Mouse (Mus musculus) limb, embryonic 14.5 days (tissue): ENCODE data around the gene Cacna1a. TPM values are rescaled to one million over a fixed set of nuclear protein-coding genes. Genes with fewer than 3 reads are reported as not detected.

Experiments used
- ATAC-seq: fragments of 200-750 bp; cut with Nextera tagmentation; 2 replicates; pipeline ENCODE4 v1.8.0; 2017; ENCODE audit warnings: low read depth, moderate number of reproducible peaks, moderate TSS enrichment; ENCODE audit not compliant: low FRiP score
- DNase-seq: peaks from one replicate; pipeline ENCODE4 v3.0.0-alpha.2; 2015; ENCODE audit warnings: low spot score
- H3K27ac ChIP-seq: fragments of 300-500 bp; sonication (generic); replicated peaks from 2 replicates; pipeline ENCODE4 v1.5.1; 2014; ENCODE audit warnings: low read depth, mild to moderate bottlenecking, low read length, moderate library complexity, mixed read lengths
- H3K27me3 ChIP-seq: fragments of 300-500 bp; sonication (generic); 2 replicates; pipeline ENCODE4 v1.6.1; 2014; ENCODE audit warnings: low read length, mixed read lengths; ENCODE audit not compliant: control insufficient read depth, insufficient read depth
- H3K36me3 ChIP-seq: fragments of 300-500 bp; sonication (generic); 2 replicates; pipeline ENCODE4 v1.6.1; 2014; ENCODE audit warnings: mild to moderate bottlenecking, low read length, moderate library complexity, mixed read lengths; ENCODE audit not compliant: control insufficient read depth, insufficient read depth
- H3K4me1 ChIP-seq: fragments of 300-500 bp; sonication (generic); 2 replicates; pipeline ENCODE4 v1.6.1; 2014; ENCODE audit warnings: antibody characterized with exemption, low read length, mixed read lengths; ENCODE audit not compliant: control insufficient read depth, insufficient read depth
- H3K4me2 ChIP-seq: fragments of 300-500 bp; sonication (generic); replicated peaks from 2 replicates; pipeline ENCODE4 v1.6.1; 2014; ENCODE audit warnings: low read depth, mild to moderate bottlenecking, low read length, moderate library complexity; ENCODE audit not compliant: severe bottlenecking
- H3K4me3 ChIP-seq: fragments of 300-500 bp; sonication (generic); replicated peaks from 2 replicates; pipeline ENCODE4 v1.5.1; 2014; ENCODE audit warnings: low read length
- H3K9ac ChIP-seq: fragments of 300-500 bp; sonication (generic); 2 replicates; pipeline ENCODE4 v1.6.1; 2014; ENCODE audit warnings: mild to moderate bottlenecking, low read depth, low read length, moderate library complexity; ENCODE audit not compliant: severe bottlenecking
- H3K9me3 ChIP-seq: fragments of 300-500 bp; sonication (generic); 2 replicates; pipeline ENCODE4 v1.6.1; 2016; ENCODE audit warnings: low read length; ENCODE audit not compliant: control insufficient read depth
- POLR2A ChIP-seq: fragments of 200-500 bp; IDR thresholded peaks from 2 replicates; pipeline ENCODE4 v1.8.0; 2012; ENCODE audit warnings: inconsistent platforms, mild to moderate bottlenecking, moderate library complexity, borderline replicate concordance; ENCODE audit not compliant: insufficient read depth, insufficient read length; ENCODE audit errors: extremely low read depth
- WGBS: fragments of 180-500 bp; shearing (Covaris S2); extraction: QIAGEN DNeasy Blood & Tissue Kit; methylation state at CpG from one replicate; pipeline ENCODE4 v1.1.7; 2014; 5-methylcytosine and 5-hydroxymethylcytosine counted together
- polyA plus RNA-seq, 2 experiments: library from polyadenylated mRNA; depleted of rRNA in 1 of 2; stranded (reverse) in 1 of 2; unstranded in 1 of 2; fragments of >200 nt; fragmentation: Nextera tagmentation in 1 of 2; extraction: Ambion mirVana in 1 of 2; gene quantifications; 2 replicates each; pipeline versions ENCODE4 v1.2.1 to v1.2.3; 2012 to 2014

The Cacna1a gene
- polyA plus RNA-seq, 2 experiments: 6.8 to 24.3 TPM

DNA sequence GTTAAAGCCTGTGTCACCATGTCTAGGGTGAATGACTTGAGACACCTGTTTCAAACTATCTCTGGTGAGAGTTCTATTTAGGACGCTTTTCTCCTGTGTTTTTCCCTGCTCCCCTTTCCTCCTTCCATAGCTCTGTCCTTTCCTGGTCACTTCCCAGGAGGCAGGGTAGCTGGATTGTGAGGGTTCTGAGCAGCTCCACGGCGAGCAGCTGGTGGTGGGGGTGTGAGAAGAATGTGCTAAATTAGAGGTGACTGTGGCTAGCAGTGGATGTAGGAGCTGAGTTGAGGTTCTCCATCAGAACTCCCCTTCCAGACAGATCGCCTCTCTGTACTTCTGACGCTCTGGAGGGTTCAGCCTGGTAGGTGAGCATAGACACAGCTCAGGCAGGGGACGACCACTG is 11.7 kb upstream of the Cacna1a start:
- Histone ChIP-seq H3K4me2 (no peak overlapping the region), H3K36me3 (no peaks in the 10 kb centered on the region), H3K9ac (no peak overlapping the region), H3K4me1 (peaks cover 14% of the 10 kb centered on the region), H3K27me3 (no peaks in the 10 kb centered on the region), H3K9me3 (no peaks in the 10 kb centered on the region), H3K27ac (no peak overlapping the region), H3K4me3 (no peak overlapping the region)
- no peak for ATAC-seq
- 71% methylated on average over 6 of the region's 6 CpGs for WGBS
- no peak for DNase-seq
- no peak for TF ChIP-seq POLR2A

DNA sequence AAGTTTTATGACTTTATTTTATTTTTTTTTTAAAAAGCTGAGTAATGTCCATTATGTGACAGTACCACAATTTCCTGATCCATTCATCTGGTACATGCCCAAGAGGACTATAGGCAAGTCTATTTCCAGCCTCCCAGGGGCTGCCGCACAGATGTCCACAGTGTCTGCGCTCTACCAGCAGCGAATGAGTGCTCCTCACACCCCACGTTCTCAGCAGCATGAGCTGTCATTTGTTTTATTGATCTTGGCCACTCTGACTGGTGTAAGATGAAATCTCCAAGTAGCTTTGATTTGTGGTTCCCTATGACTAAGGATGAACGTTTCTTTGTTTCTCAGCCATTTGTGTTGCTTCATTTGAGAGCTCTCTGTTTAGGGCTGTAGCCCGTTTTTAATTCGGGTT is 6.6 kb upstream of the Cacna1a start:
- H3K27me3 ChIP-seq: no peaks in the 10 kb centered on the region
- no peak for TF ChIP-seq POLR2A
- no peak overlapping the region for H3K4me3 ChIP-seq
- no peak overlapping the region for H3K27ac ChIP-seq
- WGBS: 82% methylated on average over 7 of the region's 7 CpGs
- no peak overlapping the region for H3K9ac ChIP-seq
- H3K9me3 ChIP-seq: no peaks in the 10 kb centered on the region
- no peaks in the 10 kb centered on the region for H3K4me1 ChIP-seq
- no peak for ATAC-seq
- no peaks in the 10 kb centered on the region for H3K36me3 ChIP-seq
- no peak for DNase-seq
- H3K4me2 ChIP-seq: no peak overlapping the region

DNA sequence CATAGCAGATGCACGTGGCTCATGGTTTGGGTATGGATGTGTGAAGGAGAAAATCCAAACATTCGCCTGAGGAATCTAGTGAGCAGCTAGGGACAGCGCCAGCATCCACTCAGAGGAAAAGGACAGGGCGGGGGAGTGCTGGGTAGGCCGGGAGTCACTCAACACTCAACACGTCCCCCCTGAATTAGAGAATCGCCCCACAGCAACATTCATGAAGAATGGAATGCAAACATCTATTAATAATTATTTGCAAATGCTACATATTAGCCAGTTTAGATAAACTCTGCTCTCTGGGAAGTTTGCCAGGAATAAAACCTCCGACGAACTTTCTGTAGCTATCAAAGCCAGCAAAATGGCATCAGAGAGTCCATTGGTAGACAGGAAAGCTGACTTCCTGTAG is 533 bp downstream of the Cacna1a start:
- DNase-seq (no peak), ATAC-seq (no peak)
- Histone ChIP-seq H3K9me3 (no peaks in the 10 kb centered on the region), H3K4me1 (no peaks in the 10 kb centered on the region), H3K27ac (no peak overlapping the region), H3K9ac (no peak overlapping the region), H3K27me3 (no peaks in the 10 kb centered on the region), H3K4me3 (no peak overlapping the region), H3K36me3 (no peaks in the 10 kb centered on the region), H3K4me2 (no peak overlapping the region)
- no peak for TF ChIP-seq POLR2A
- WGBS: 59% methylated on average over 9 of the region's 9 CpGs

DNA sequence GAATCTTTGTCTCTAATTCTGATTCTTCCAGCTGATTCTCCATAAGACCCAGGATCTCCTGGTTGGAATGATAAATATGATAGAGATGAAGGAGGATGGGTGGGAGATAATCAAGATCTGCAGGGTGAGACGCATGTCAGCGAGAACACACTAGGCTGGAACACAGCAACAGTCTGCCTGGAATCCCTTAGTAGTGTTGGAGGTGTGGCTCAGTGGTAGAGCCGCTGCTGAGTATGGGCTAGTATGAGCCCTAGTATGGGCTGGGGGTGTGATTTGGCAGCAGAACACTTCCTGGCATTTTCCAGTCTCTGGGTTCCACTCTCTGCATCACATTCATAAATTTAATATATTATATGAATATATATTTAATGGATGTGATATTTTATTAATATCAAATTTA is 933 bp downstream of the Cacna1a start:
- 88% methylated on average over 3 of the region's 3 CpGs for WGBS
- no peak for ATAC-seq
- no peak for TF ChIP-seq POLR2A

DNA sequence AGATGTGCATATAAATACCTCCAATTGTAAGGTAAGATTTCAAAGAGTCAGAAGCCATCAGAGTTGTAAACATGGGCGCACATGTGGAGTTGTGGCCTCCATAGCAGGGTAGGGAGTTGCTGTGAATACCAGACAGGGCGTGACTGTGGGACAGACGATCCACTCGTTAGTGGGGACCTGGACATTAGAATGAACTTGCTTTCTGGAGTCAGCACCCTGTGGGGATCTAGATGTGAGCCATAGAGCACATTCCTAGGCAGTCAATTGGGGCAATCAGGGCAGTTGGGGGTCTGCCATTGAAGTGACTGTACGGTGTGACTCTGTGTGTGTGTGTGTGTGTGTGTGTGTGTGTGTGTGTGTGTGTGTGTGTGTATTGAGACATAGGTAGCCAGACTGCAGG is 3.4 kb downstream of the Cacna1a start:
- TF ChIP-seq POLR2A: no peak
- DNase-seq (no peak), ATAC-seq (no peak)
- no peaks in the 10 kb centered on the region for H3K36me3 ChIP-seq
- 74% methylated on average over 5 of the region's 5 CpGs for WGBS
- no peaks in the 10 kb centered on the region for H3K9me3 ChIP-seq
- H3K4me1 ChIP-seq: no peaks in the 10 kb centered on the region
- no peak overlapping the region for H3K4me2 ChIP-seq
- no peak overlapping the region for H3K27ac ChIP-seq
- no peak overlapping the region for H3K9ac ChIP-seq
- no peak overlapping the region for H3K4me3 ChIP-seq
- no peaks in the 10 kb centered on the region for H3K27me3 ChIP-seq

More for the DNA sequence above, 933 bp downstream of the Cacna1a start:
- no peaks in the 10 kb centered on the region for H3K36me3 ChIP-seq
- no peaks in the 10 kb centered on the region for H3K27me3 ChIP-seq
- H3K4me1 ChIP-seq: no peaks in the 10 kb centered on the region
- no peak overlapping the region for H3K4me2 ChIP-seq
- H3K27ac ChIP-seq: no peak overlapping the region
- no peak overlapping the region for H3K4me3 ChIP-seq
- H3K9ac ChIP-seq: no peak overlapping the region
- no peaks in the 10 kb centered on the region for H3K9me3 ChIP-seq
- no peak for DNase-seq
